Mouse (Mus musculus) embryonic stem cell, embryonic (primary cell): ENCODE data around the gene Pkn2.

Experiments
- CTCF ChIA-PET, 4 experiments: fragments of 300-600 bp in 2 of 4; fragments of 350-600 bp in 2 of 4; sonication (Branson Sonifier 250); formaldehyde crosslinking; loops; one replicate each; lab custom pipeline; 2022; ENCODE audit warnings: inconsistent platforms in 2 of 4; lab: Charles Lee
- POLR2A ChIA-PET, 4 experiments: fragments of 300-600 bp in 2 of 4; fragments of 350-600 bp in 2 of 4; sonication (Branson Sonifier 250); formaldehyde crosslinking; loops; one replicate each; lab custom pipeline; 2022; ENCODE audit warnings: antibody characterized with exemption in 4 of 4, inconsistent platforms in 1 of 4; lab: Charles Lee

Pkn2 gene

DNA sequence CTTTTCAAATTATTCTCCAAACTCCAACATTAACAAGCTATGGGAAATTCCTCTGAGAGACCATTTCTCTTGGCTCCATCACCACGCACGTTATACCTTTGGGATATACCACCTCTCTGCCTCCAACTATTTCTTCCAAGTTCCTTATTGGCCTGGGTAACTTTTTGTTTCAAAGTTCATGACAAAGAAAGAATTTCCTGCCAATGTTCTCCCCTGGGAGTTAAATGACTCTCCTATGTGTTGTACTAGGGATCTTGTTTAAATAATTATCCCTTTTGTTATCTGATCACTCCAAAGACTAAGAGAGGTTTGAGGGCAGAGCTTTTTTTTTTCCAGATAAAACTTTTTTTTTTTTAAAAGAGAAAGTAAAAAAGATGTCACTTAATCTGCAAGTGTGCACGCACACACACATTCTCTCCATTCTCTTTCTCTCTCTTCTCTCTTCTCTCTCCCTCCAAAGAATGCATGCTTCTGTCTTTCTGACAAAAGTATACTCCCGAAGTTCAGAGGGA lies 25.8 kb downstream of the Pkn2 start:
- POLR2A ChIA-PET, result interaction anchor here in 2 of 4 experiments (0.6 to 2.7 kb wide), 10 partner anchors 9 to 526 kb away, joined by 3 to 19 read pairs (median 6); partner anchors contain the start of gene Pkn2 (in 2 of the 2)
- CTCF ChIA-PET, result no interaction called here

GRCm38 (mm10) chr3:142852911-142853310 lies 28.9 kb downstream of the Pkn2 start:
- ChIA-PET POLR2A (interaction anchor here in 1 of 4 experiments (1.8 kb wide), 1 partner anchor 11 kb away, joined by 5 read pairs; no protein-coding TSS in a partner anchor), CTCF (no interaction called here)

DNA sequence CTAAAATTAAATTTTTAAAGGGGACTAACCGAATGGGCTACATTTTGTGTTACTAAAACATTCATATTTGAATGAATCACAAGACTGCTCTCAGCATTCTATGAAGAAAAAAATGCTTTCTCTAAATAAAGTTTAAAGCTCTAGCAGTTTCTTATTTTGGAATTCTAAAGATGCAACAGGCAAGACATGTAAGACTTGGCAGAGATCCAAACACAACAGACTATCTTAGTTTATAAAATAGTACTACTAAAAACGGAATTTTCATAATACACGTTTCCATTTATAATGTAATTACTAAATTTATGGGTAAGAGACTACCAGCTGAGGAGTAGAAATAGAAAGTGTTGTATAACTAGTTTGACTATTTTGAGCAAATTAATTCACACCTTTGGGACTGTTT lies 30.2 kb downstream of the Pkn2 start:
- POLR2A ChIA-PET, result no interaction called here
- CTCF ChIA-PET, result no interaction called here

- ChIA-PET CTCF (no interaction called here), POLR2A (no interaction called here)
Measured at GRCm38 (mm10) chr3:142839961-142840360, 41.8 kb downstream of the Pkn2 start.

- ChIA-PET CTCF (interaction anchor here in 1 of 4 experiments (0.6 kb wide), 1 partner anchor 1307 kb away, joined by 3 read pairs; no protein-coding TSS in a partner anchor), POLR2A (interaction anchor here in 3 of 4 experiments (0.8 to 1.9 kb wide), 5 partner anchors 18 to 70 kb away, joined by 3 to 7 read pairs (median 4); partner anchors contain the start of gene Gtf2b (in 2 of the 3))
Measured at GRCm38 (mm10) chr3:142834761-142835160, 47.0 kb downstream of the Pkn2 start.

DNA sequence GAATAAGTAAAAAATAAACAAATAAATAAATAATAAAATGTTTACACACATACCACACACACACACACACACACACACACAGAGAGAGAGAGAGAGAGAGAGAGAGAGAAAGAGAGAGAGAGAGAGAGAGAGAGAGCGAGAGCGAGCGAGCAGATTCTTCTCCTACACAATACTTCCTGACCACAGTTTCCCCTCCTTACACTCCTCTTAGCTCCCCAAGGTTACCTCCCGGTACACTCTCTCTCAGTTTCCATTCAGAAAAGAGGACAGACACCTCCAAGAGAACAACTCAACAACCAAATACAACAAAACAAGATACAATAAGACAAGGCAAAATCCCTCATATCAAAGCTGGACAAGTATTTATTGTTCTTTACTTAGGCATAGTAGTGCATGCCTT lies 47.8 kb downstream of the Pkn2 start:
- CTCF ChIA-PET, result interaction anchor here in 1 of 4 experiments (0.6 kb wide), 1 partner anchor 1568 kb away, joined by 6 read pairs; no protein-coding TSS in a partner anchor
- POLR2A ChIA-PET, result interaction anchor here in 3 of 4 experiments (0.7 to 1.9 kb wide), 6 partner anchors 22 to 582 kb away, joined by 3 to 7 read pairs (median 4); partner anchors contain the start of gene Gtf2b (in 2 of the 3)

DNA sequence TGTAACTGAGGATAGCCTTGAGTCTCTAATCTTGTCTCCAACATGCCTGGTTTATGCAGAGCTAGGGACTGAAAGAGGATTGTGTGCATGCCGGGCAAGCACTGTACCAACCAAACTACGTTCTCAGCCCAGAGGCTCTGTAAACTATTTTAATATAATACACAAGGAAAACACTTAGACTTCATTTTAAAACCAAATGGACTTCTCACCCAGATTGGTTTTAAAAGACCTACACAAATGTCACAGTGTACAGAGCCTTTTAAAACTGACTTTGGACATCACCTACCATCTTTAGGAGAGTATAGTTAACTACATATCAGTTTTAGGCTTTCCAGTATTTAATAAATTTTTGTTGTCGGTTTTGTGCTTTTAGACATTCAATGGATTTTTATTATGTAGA lies 48.9 kb downstream of the Pkn2 start:
- CTCF ChIA-PET, result no interaction called here
- POLR2A ChIA-PET, result interaction anchor here in 1 of 4 experiments (0.8 to 1.5 kb wide), 3 partner anchors 13 to 68 kb away, joined by 3 read pairs; no protein-coding TSS in a partner anchor

GRCm38 (mm10) chr3:142826449-142827146 lies 55.2 kb downstream of the Pkn2 start:
- ChIA-PET POLR2A (interaction anchor here in 1 of 4 experiments (0.7 to 1.3 kb wide), 6 partner anchors 10 to 56 kb away, joined by 3 to 5 read pairs (median 3); partner anchors contain the start of gene Pkn2), CTCF (no interaction called here)

DNA sequence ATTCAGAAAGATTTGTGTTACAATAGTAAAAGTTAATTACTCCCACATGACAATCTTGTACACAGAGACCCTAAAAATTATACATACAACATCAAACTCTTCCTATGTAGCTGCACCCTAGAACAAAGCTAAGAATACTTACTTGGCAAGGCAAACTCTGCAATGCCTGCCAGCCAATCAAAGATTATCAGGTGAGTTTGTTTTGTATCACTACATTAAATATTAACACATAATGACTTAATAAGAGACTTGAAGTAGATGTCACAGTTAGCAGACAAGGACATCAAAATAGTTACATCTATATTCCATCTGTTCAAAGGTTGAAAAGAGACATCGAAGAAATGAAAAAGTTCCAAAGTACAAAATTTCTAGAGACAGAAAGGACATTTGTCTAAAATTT lies 58.2 kb downstream of the Pkn2 start:
- ChIA-PET POLR2A (interaction anchor here in 2 of 4 experiments (0.9 to 1.5 kb wide), 4 partner anchors 15 to 37 kb away, joined by 3 to 6 read pairs (median 3); no protein-coding TSS in a partner anchor), CTCF (no interaction called here)

GRCm38 (mm10) chr3:142817506-142817905 lies 64.3 kb downstream of the Pkn2 start:
- ChIA-PET CTCF (no interaction called here), POLR2A (interaction anchor here in 1 of 4 experiments (1.3 to 1.5 kb wide), 2 partner anchors 11 to 13 kb away, joined by 3 to 5 read pairs; no protein-coding TSS in a partner anchor)

DNA sequence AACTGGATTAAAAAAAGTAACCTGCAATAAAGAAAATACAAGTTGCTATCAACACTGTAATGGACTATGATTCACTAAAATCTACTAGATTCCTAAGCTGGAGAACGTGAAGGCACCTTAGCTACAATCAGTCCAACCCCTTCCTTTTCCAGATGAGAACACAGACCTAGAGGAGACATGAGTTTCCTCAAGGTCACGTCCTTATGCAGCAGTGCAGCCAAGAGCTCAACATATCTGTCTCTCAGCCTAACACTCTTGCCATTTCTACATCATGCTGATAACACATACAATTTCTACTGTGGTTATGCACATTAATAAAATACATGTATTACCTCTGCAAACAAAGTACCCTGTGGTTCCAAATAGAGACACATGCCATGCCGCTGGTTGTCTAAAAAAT lies 70.2 kb downstream of the Pkn2 start:
- ChIA-PET POLR2A (interaction anchor here in 1 of 4 experiments (1.0 to 1.2 kb wide), 2 partner anchors 23 to 71 kb away, joined by 3 to 4 read pairs; partner anchors contain the start of gene Pkn2), CTCF (no interaction called here)

GRCm38 (mm10) chr3:142795587-142795986 lies 86.2 kb downstream of the Pkn2 start:
- CTCF ChIA-PET, result interaction anchor here in 1 of 4 experiments (0.6 kb wide), 1 partner anchor 87 kb away, joined by 4 read pairs; no protein-coding TSS in a partner anchor
- POLR2A ChIA-PET, result interaction anchor here in 2 of 4 experiments (0.7 to 1.0 kb wide), 3 partner anchors 28 to 38 kb away, joined by 3 read pairs; no protein-coding TSS in a partner anchor

- ChIA-PET POLR2A (interaction anchor here in 2 of 4 experiments (1.0 to 2.0 kb wide), 8 partner anchors 9 to 96 kb away, joined by 3 to 6 read pairs (median 4); partner anchors contain the start of genes Gtf2b (in 2 of the 2) and Pkn2 (in 1 of the 2)), CTCF (no interaction called here)
Measured at GRCm38 (mm10) chr3:142786423-142787072, 95.3 kb downstream of the Pkn2 start.

DNA sequence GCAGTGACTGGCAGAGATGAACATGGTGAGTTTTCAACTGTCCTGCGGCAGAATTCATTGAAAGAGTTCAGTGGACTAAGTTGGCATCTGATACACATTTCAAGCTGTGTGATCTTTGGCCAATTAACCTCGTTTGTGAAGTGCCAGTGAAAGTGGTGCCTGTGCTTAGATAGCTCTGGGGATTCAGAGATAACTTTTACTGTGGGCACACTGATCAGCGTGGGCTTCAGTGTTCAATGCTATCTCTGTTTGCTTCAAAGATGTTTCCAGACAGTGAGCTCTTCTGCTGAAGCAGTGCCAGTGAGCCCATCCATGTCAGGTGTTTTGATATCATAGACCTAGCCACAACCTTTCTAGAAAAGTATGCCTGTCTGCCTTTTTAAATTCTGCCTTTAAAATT lies 104.6 kb downstream of the Pkn2 start:
- POLR2A ChIA-PET, result interaction anchor here in 3 of 4 experiments (1.0 to 2.1 kb wide), 7 partner anchors 9 to 30 kb away, joined by 3 to 9 read pairs (median 4); partner anchors contain the start of gene Gtf2b (in 2 of the 3)
- CTCF ChIA-PET, result interaction anchor here in 1 of 4 experiments (0.9 kb wide), 1 partner anchor 68 kb away, joined by 3 read pairs; no protein-coding TSS in a partner anchor

DNA sequence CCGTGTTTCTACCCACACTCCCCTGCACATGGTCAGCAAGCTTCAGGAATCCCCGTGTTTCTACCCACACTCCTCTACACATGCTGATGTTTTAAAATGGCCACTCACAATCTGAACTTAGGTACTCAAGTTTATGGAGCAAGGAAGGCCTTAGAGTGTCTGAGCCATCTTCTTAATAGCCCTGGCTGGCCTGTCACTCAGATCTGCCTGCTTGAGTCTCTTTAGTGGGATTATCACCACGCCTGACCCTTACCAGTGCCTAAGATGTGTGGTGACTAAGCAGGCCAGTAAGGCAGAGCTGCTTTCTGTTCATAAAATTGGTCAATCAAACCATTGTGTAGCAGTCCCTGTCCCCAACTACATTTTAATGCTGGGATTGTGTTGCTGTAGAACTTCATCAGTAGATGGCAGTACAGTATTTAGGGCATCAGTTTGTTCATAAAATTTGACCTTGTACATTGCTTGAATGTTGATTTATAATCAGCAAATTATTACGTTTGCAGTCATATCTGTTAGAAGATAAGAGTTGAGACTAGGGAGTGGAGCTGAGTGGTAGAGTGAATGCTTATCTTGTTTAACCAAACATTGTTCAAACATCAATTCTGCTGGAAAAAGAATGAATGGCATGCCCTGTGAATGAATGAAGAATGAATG lies 108.1 kb downstream of the Pkn2 start:
- ChIA-PET CTCF (interaction anchor here in 1 of 4 experiments (0.7 kb wide), 1 partner anchor 63 kb away, joined by 3 read pairs; no protein-coding TSS in a partner anchor), POLR2A (interaction anchor here (1.0 to 1.4 kb wide), 4 partner anchors 8 to 14 kb away, joined by 3 to 6 read pairs (median 4); partner anchors contain the start of gene Gtf2b (in 2 of the 4))

DNA sequence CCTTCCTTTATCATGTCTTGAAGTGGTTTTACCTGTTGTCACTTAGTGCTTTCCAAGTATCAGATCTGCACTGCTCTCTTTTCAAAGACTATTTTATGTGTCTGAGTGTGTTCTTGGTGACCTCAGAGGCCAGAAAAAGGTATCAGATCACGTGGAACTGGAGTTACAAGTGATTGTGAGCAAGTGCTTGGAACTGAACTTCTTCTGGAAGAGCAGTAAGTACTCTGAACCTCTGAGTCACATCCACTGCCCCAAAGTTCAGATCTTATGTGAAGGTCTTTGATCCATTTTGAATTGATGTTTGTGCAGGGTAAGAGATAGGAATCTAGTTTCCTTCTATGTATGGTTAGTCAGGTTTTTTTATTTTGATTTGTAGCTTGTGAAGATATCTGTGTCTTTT lies 111.3 kb downstream of the Pkn2 start:
- POLR2A ChIA-PET, result interaction anchor here in 1 of 4 experiments (1.2 kb wide), 1 partner anchor 10 kb away, joined by 3 read pairs; no protein-coding TSS in a partner anchor
- CTCF ChIA-PET, result no interaction called here

DNA sequence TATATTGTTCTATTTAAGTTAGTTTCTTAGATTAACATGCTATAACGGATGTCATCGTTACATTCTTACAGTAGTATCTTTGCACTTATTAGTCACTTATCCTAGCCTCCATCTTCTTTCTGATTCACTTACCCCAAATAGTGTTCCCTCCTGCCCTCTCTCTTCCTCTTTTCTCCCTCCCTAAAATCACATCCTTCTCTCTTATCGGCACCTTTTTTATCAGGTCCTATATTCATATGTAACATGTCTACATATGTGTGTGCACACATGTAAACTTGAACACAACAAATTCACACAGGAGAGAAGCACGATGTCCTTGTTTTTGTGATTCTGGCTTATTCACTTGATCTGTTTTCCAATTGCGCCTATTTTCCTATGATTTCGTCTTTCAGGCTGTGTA lies 113.3 kb downstream of the Pkn2 start:
- CTCF ChIA-PET, result no interaction called here

DNA sequence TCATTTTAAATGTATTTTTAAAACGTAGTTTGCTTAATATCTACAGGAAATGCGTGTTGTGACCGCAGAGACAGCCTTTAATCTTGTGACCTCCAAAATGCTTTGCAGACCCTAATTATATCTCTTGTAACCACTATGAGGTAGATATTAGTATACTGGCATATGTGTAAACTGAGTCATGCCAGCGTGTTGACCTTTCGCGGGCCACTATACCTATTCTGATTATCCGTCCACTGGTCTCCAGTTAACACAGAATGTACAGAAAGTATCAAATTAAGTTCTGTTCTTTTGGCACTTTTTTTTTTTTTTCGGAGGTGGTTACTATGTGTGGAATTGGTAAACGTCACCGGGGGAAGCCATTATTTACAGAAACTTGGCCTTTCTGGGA lies 116.0 kb downstream of the Pkn2 start:
- ChIA-PET CTCF (no interaction called here), POLR2A (interaction anchor here (0.6 to 5.3 kb wide), 30 partner anchors 8 to 272 kb away, joined by 3 to 25 read pairs (median 5); partner anchors contain the start of genes Kyat3 (in 3 of the 4), Gbp5 (in 1 of the 4) and Pkn2 (in 1 of the 4))

More for the DNA sequence above, 113.3 kb downstream of the Pkn2 start:
- POLR2A ChIA-PET, result interaction anchor here in 1 of 4 experiments (0.6 to 2.4 kb wide), 6 partner anchors 10 to 62 kb away, joined by 3 to 15 read pairs (median 4); no protein-coding TSS in a partner anchor
